Mouse (Mus musculus): Measurements from ENCODE around the gene Fhit. TPM values are rescaled to one million over a fixed set of nuclear protein-coding genes. Genes with fewer than 3 reads are reported as not detected.
"Not testable (repeated sequence)": the region's sequence is repeated elsewhere in the genome, so short reads cannot be mapped to it uniquely, and the experiment has no call there.

Fhit gene
- polyA plus RNA-seq, 1 experiment from 2014 or later: 13.3 TPM

DNA sequence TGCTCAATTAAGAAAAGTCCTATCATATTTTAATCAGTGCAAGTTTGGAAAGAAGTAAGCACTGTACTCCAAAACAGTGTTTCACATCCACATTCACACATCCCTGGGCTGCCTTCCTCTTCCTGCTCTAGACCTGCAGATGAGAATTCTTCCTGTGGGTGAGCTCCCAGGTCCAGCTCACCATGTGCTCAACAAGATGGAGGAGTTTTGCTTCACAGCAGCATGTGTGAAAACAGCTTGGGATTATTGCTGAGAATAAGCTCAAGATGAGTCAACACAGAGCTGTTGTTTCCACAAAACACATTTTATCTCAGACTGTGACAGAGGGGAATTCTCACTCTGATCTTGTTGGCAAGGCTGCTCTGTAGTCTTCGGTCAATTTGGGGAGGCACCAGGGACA, 1265.3 kb downstream of the Fhit start:
- DNase-seq (ENCODE audit: low spot score) (no peak), ATAC-seq (replicated peaks; ENCODE audit: low FRiP score, low read depth) (no peak)
- H3K36me3 ChIP-seq (ENCODE audit: insufficient read depth, low read length): no peaks in the 10 kb centered on the region
- no peaks in the 10 kb centered on the region for H3K4me1 ChIP-seq (replicated peaks; ENCODE audit: insufficient read depth, low read length)
- no peak for TF ChIP-seq CTCF (IDR thresholded peaks at IDR 0.05; ENCODE audit: low read depth)
- no peaks in the 10 kb centered on the region for H3K27me3 ChIP-seq (ENCODE audit: insufficient read depth, low read length)
- no peak overlapping the region for H3K4me3 ChIP-seq (replicated peaks; ENCODE audit: low read depth, low read length)
- no peak overlapping the region for H3K9ac ChIP-seq (ENCODE audit: low read depth, low read length)
- 91% methylated on average over 1 of the region's 1 CpGs for WGBS
- no peak overlapping the region for H3K4me2 ChIP-seq (ENCODE audit: low read length)
- H3K9me3 ChIP-seq (replicated peaks; ENCODE audit: low read length): no peaks in the 10 kb centered on the region
- H3K27ac ChIP-seq: no peak overlapping the region

DNA sequence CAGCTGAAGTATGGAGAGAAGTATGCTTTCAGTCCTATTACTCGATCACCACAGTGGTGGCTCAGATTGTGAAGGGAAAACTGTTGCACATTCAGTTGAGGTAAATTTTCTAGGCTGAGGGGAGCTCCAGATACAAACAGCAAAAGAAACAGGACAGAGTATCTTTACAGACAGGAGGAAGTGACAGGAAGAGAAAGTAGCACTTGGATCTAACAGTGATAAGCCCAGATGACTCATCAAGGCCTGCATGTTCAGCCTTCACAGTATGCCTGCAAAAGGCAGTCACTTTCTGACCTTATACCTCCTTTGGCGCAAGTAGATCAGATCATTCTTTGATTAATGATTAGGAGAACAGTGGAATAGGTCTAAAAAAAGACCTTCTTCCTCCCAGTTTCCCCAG, 1309.8 kb downstream of the Fhit start:
- 68% methylated on average over 2 of the region's 2 CpGs for WGBS
- DNase-seq (ENCODE audit: low spot score) (peak; percentile 14), ATAC-seq (replicated peaks; ENCODE audit: low FRiP score, low read depth) (no peak)
- Histone ChIP-seq H3K4me3 (replicated peaks; ENCODE audit: low read depth, low read length) (no peak overlapping the region), H3K9me3 (replicated peaks; ENCODE audit: low read length) (no peaks in the 10 kb centered on the region), H3K27ac (no peak overlapping the region), H3K4me1 (replicated peaks; ENCODE audit: insufficient read depth, low read length) (no peaks in the 10 kb centered on the region), H3K4me2 (ENCODE audit: low read length) (no peak overlapping the region), H3K27me3 (ENCODE audit: insufficient read depth, low read length) (no peaks in the 10 kb centered on the region), H3K36me3 (ENCODE audit: insufficient read depth, low read length) (no peaks in the 10 kb centered on the region), H3K9ac (ENCODE audit: low read depth, low read length) (no peak overlapping the region)
- TF ChIP-seq CTCF (IDR thresholded peaks at IDR 0.05; ENCODE audit: low read depth): no peak

DNA sequence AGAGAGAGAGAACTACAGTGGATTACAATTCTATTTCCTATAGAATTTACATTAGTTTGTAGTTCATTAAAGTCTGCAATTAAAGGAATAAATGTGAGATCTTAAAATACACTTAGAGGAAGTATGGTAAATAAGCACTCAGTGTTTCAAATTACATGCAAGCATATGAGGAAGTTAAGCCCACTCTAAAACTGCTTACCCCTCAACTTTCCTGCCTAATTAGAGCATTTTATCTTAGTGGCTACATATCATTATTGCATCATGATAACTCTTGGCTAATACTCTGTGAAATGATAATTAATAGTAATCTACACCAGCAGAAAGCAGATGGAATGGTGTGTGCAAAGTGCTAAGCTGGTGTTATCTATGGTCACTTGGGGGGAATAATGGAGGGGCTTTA, 1329.5 kb downstream of the Fhit start:
- Histone ChIP-seq H3K36me3 (ENCODE audit: insufficient read depth, low read length) (no peaks in the 10 kb centered on the region), H3K4me3 (replicated peaks; ENCODE audit: low read depth, low read length) (no peak overlapping the region), H3K4me2 (ENCODE audit: low read length) (no peak overlapping the region), H3K27me3 (ENCODE audit: insufficient read depth, low read length) (no peaks in the 10 kb centered on the region), H3K4me1 (replicated peaks; ENCODE audit: insufficient read depth, low read length) (no peaks in the 10 kb centered on the region), H3K9me3 (replicated peaks; ENCODE audit: low read length) (no peaks in the 10 kb centered on the region), H3K27ac (no peak overlapping the region), H3K9ac (ENCODE audit: low read depth, low read length) (no peak overlapping the region)
- no peak for TF ChIP-seq CTCF (IDR thresholded peaks at IDR 0.05; ENCODE audit: low read depth)
- ATAC-seq (replicated peaks; ENCODE audit: low FRiP score, low read depth): no peak
- no peak for DNase-seq (ENCODE audit: low spot score)

DNA sequence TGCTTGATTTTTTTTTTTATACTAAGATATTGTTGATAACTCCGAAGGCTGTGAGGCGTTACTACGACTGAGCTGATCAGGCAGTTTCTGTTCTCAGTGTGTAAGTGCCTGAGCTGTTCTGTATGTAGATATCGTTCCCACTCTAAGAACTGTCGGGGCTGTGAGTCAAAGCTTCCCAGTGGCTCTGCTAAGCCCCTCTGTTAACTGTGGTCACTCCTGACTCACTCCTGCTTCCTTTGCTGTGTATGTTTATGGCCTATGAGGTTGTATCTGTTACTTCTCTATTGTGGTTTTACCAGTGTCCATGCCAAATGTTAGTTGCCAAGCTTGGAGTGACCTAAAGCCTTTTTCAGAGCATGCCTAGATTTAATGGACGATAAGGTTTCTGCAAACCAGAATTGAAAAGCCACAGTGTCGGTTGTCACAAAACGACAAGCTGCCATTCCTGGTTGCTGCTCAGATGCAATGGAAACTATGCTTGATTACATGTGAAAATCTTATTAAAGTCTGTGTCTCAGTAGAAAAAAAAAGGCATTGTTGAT, 1333.1 kb downstream of the Fhit start:
- not testable (repeated sequence) for H3K9ac ChIP-seq (ENCODE audit: low read depth, low read length); DNase-seq (ENCODE audit: low spot score); H3K4me2 ChIP-seq (ENCODE audit: low read length); H3K4me1 ChIP-seq (replicated peaks; ENCODE audit: insufficient read depth, low read length); H3K27ac ChIP-seq; ATAC-seq (replicated peaks; ENCODE audit: low FRiP score, low read depth); H3K27me3 ChIP-seq (ENCODE audit: insufficient read depth, low read length); H3K9me3 ChIP-seq (replicated peaks; ENCODE audit: low read length); H3K36me3 ChIP-seq (ENCODE audit: insufficient read depth, low read length); H3K4me3 ChIP-seq (replicated peaks; ENCODE audit: low read depth, low read length)
- whole genome bisulfite sequencing: 76% methylated on average over 8 of the region's 8 CpGs

DNA sequence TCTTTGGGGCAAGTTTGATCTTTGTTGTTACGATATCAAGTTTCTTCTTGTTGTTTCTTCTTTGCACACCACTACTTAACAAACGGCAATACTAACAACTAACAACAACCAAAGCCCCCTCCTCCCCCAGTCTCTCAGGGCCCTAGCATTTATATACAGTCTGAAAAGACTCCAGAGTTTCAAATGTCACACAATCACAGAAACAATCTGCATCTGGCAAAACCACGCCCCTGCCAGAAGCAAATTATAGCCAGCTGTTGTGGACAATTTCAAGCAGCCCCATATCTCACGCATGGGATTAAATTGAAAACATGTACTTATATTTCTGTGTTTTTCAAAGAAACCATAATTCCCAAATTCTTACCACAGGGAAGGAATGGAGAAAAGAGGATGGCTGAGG, 1345.9 kb downstream of the Fhit start:
- Histone ChIP-seq H3K36me3 (ENCODE audit: insufficient read depth, low read length) (no peaks in the 10 kb centered on the region), H3K4me3 (replicated peaks; ENCODE audit: low read depth, low read length) (no peak overlapping the region), H3K27me3 (ENCODE audit: insufficient read depth, low read length) (no peaks in the 10 kb centered on the region), H3K27ac (no peak overlapping the region), H3K9me3 (replicated peaks; ENCODE audit: low read length) (no peaks in the 10 kb centered on the region), H3K4me1 (replicated peaks; ENCODE audit: insufficient read depth, low read length) (no peaks in the 10 kb centered on the region), H3K9ac (ENCODE audit: low read depth, low read length) (no peak overlapping the region), H3K4me2 (ENCODE audit: low read length) (no peak overlapping the region)
- 74% methylated on average over 4 of the region's 4 CpGs for WGBS
- DNase-seq (ENCODE audit: low spot score) (peak; percentile 17), ATAC-seq (replicated peaks; ENCODE audit: low FRiP score, low read depth) (no peak)
- no peak for TF ChIP-seq CTCF (IDR thresholded peaks at IDR 0.05; ENCODE audit: low read depth)

DNA sequence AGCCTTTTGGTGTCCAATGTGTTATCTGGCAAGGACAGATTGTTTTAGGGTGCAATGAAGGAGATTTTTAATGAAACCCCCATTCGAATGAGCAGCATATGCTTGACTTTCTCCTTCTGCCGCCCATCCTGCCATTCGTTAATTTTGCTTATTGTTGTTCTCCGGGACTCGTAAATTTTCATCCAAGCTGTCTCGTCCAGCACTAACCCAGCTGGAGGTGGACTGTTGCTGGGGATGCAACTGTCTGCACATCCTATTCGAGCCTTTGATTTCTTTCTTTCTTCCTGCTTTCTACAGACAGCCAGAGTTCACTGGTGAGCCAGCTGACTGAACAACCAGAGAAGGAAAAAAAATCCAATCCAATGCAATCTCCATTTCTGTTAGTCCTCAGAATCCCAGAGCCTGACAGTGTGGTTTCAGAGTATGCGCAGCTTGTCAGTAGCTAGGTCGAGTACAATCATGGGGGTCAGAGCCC, 1350.0 kb downstream of the Fhit start:
- H3K9me3 ChIP-seq (replicated peaks; ENCODE audit: low read length): no peaks in the 10 kb centered on the region
- H3K4me2 ChIP-seq (ENCODE audit: low read length): no peak overlapping the region
- H3K4me3 ChIP-seq (replicated peaks; ENCODE audit: low read depth, low read length): no peak overlapping the region
- ATAC-seq (replicated peaks; ENCODE audit: low FRiP score, low read depth) (no peak), DNase-seq (ENCODE audit: low spot score) (peak; percentile 55)
- H3K36me3 ChIP-seq (ENCODE audit: insufficient read depth, low read length): no peaks in the 10 kb centered on the region
- no peaks in the 10 kb centered on the region for H3K4me1 ChIP-seq (replicated peaks; ENCODE audit: insufficient read depth, low read length)
- 37% methylated on average over 9 of the region's 9 CpGs for WGBS
- H3K9ac ChIP-seq (ENCODE audit: low read depth, low read length): no peak overlapping the region
- no peaks in the 10 kb centered on the region for H3K27me3 ChIP-seq (ENCODE audit: insufficient read depth, low read length)
- no peak overlapping the region for H3K27ac ChIP-seq
- no peak for TF ChIP-seq CTCF (IDR thresholded peaks at IDR 0.05; ENCODE audit: low read depth)

DNA sequence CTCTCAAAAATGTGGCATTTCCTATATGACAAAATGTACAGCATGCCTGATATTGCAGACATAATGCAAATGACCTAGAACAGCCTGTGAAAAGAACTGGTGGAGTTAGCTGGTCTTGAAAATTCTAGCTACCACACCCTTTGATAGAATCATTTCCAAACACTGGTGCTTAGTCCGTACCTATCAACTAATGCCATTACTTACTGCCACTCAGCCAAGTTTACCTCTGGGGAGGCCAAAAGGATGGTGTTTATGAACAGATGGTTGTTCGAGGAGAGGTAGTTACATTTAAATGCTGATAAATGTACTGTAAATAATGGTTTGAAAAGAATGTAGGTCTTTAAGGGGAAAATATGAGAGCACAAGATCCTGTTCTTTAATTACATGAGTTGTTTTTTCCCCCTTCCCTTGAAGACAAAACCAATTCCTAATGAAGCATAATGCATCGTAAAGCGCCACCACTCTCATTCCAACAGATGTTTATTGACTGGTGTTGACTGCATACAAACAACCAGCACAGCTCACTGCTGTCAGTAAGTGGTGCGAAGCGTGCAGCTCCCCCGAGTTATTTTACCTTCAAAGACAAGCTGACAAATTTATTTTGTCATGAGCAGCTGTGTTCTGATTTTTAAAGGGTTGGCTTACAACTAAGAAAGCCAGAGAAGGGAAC, 1350.5 kb downstream of the Fhit start:
- H3K9me3 ChIP-seq (replicated peaks; ENCODE audit: low read length): no peaks in the 10 kb centered on the region
- H3K9ac ChIP-seq (ENCODE audit: low read depth, low read length): no peak overlapping the region
- 35% methylated on average over 7 of the region's 7 CpGs for WGBS
- H3K4me2 ChIP-seq (ENCODE audit: low read length): no peak overlapping the region
- ATAC-seq (replicated peaks; ENCODE audit: low FRiP score, low read depth): no peak
- H3K27ac ChIP-seq: no peak overlapping the region
- H3K4me1 ChIP-seq (replicated peaks; ENCODE audit: insufficient read depth, low read length): no peaks in the 10 kb centered on the region
- no peak overlapping the region for H3K4me3 ChIP-seq (replicated peaks; ENCODE audit: low read depth, low read length)
- TF ChIP-seq CTCF (IDR thresholded peaks at IDR 0.05; ENCODE audit: low read depth): no peak
- H3K27me3 ChIP-seq (ENCODE audit: insufficient read depth, low read length): no peaks in the 10 kb centered on the region
- DNase-seq (ENCODE audit: low spot score): no peak
- H3K36me3 ChIP-seq (ENCODE audit: insufficient read depth, low read length): no peaks in the 10 kb centered on the region
